Mouse (Mus musculus) heart, postnatal 10 days (tissue): ENCODE measurements around the gene Gemin4. TPM values are rescaled to one million over a fixed set of nuclear protein-coding genes. Genes with fewer than 3 reads are reported as not detected.
A peak's percentile ranks its signal among the peaks of the same experiment; 100 is the strongest.
"Not testable (repeated sequence)": the region's sequence is repeated elsewhere in the genome, so short reads cannot be mapped to it uniquely, and the experiment has no call there.

ENCODE experiments used
- DNase-seq, 2 experiments: peaks; one replicate each; pipeline ENCODE4 v3.0.0; 2021
- intact Hi-C: fragments of 180-260 bp; cut with DNase I; formaldehyde crosslinking; loops from one replicate; pipeline ENCODE4 v1.15.1; 2025
- total RNA-seq, 2 experiments: library from RNA; stranded (reverse); gene quantifications; 2 replicates each; pipeline ENCODE4 v1.2.3; 2021

The Gemin4 gene
- total RNA-seq, 2 experiments from 2014 or later: 3.1 to 5.9 TPM

GRCm38 (mm10) chr11:76224631-76225030 is 7.2 kb upstream of the Gemin4 start:
- DNase-seq: no peak
- intact Hi-C loops: no loop called here

DNA sequence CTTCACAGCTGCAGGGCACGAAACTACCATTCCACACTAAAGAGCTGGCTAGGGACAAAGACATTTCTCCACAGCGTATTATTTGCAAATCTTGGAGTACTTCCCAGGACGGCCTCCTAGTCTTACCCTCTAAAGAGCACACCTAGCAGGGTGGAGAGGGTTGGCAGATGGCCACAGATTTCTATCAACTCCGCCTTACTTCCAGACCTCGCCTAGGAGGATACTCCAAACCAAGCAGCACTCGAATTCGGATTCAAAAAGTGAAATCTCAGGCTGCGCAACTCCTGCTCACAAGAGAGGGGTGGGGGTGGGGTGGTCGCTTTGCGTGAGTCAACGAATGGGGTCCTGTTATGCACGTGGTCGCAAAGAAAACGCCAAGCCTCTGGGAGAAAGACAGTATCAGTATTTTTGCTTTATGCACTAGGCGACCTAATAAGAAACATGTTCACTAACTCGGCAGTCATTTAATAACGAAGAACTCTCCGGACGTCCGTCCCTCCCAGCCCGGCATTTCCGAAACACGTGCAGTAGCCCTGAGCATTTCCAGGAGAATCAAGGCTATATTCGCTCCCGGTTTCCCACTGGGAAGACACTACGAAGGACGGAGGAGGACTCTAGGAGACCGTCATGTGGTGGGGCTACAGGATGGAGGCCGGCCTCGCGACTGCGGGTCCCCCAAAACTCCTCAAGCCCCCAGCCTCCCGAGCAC is 629 bp downstream of the Gemin4 start:
- peak; percentile 37 to 41 for DNase-seq
- intact Hi-C loops: loop anchor here (1.0 to 5.0 kb wide), 2 partner anchors 38 to 435 kb away; partner anchors contain the start of genes Fam57a and Vps53

DNA sequence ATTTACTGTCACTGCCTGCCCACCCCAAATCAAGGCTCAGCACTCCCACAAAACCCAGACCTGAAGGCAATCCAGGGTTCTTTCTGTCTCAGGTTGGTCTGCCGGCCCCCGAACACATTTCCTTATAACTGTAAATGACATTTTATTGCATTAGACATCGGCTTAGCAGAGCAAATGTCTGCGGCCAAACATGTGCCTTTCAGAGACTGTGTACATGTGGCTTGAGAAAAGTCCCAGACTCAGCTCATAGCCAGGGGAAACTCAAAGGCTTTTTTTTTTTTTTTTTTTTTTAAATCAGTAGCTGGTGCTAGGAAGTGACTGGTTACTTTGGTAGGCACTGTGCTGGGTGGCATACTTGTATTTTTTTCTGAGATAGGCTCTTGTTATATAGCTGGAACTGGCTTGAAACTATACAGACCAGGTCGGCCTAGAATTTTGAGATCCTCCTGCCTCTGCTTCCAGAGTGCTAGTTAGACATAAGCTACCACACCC is 1.4 kb downstream of the Gemin4 start:
- intact Hi-C loops: loop anchor here (5.0 kb wide), 1 partner anchor 434 kb away; no protein-coding TSS in a partner anchor
- no peak for DNase-seq

GRCm38 (mm10) chr11:76215011-76215410 is 2.5 kb downstream of the Gemin4 start:
- intact Hi-C loops: loop anchor here (5.0 kb wide), 1 partner anchor 433 kb away; no protein-coding TSS in a partner anchor
- DNase-seq: no peak

DNA sequence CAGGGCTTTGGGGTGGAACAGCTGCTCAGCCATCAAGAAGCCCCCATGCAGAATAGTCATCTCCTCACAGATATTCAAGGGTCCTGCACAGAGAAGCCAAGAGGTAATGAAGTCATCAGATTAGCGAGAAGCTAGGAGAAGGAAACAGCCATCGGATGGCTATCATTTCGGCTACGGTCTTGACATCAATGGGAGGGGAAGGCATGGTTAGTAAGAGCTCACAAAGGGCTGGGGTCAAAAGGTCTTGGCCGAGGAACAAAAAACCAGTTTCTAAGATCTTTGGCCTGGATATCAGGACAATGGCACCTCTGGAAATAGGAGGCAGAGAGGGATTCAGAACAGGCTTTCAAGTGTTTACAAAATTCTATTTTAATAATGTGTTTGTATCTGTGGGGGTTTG is 3.6 kb downstream of the Gemin4 start:
- intact Hi-C loops: no loop called here
- no peak for DNase-seq

- intact Hi-C loops, DNase-seq: not testable (repeated sequence)
These were observed 5.9 kb downstream of the Gemin4 start for GRCm38 (mm10) chr11:76211595-76211994.

GRCm38 (mm10) chr11:76210228-76210985 is 7.1 kb downstream of the Gemin4 start:
- DNase-seq: no peak
- intact Hi-C loops: no loop called here

- intact Hi-C loops: no loop called here
- DNase-seq: peak; percentile 40 to 43
These were observed 10.7 kb downstream of the Gemin4 start for GRCm38 (mm10) chr11:76206793-76207192.

- intact Hi-C loops: no loop called here
- DNase-seq: peak; percentile 88 to 91
These were observed 15.4 kb downstream of the Gemin4 start for GRCm38 (mm10) chr11:76201761-76202674.

DNA sequence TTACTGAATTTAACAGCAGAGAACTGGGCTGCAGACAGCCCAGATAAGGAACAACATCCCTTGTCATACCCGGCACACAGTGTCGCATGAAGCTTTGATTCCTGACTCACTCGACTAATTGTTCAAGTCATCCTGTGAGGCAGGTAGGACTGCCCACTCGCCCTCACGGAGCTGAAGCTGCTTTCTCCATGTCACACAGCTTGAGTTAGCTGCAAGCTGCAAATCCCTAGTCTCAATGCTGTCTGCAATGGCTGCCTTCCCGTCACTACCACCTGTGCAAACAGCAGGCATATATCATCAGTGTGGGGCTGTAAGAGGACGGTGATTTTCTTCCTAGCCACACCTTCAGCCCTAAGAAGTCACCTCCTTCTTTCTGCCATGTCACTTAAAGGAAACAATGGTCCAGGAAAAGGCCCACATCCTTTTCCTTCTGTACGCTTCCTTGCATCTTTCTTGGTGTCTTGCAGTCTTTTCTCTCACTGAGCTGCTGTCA is 20.4 kb downstream of the Gemin4 start:
- no peak for DNase-seq
- intact Hi-C loops: no loop called here

DNA sequence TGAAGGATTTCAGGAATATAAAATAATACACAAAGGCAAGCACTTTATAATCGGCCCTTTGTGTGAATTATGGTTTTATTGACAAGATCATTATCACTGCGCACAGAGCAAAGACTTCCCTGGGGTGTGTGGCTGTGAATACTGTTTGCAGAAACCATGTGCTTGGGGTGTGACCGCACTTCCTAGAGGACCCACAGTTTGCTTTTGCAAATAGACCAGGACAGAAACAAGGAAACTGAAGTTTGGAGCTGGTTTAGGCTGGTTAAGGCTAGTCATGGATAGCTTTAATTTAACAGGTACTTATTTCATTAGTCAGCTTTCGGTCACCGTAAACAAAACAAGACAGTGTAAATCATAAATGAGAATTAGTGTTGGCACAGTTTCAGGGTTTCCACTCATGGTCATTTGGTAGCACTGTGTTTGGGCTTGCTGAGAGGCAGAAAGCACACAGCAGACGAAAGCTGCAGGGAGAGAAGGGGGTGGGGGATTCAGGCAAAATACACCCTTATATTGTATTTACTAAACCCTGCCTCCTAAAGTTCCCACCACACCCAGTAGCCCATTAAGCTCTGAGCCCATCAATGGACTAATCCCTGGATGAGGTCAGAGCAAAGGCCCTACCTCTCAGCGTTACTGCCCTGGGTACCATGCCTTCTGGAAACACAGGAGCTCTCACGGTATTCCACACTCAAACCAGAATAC is 21.0 kb downstream of the Gemin4 start:
- no peak for DNase-seq
- intact Hi-C loops: no loop called here

DNA sequence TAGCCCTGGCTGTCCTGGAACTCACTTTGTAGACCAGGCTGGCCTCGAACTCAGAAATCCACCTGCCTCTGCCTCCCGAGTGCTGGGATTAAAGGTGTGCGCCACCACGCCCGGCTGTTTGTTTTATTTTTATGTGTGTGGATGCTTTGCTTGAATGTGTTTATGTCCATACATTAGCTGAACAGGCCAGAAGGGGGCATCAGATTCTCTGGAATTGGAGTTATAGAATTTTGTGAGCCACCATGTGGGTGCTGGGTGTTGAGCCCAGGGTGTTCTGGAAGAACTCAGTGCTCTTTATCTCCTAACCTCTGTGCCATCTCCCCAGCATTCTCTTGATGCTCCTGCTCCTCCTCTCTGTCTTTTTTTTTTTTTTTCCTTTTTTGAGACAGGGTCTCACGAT is 30.6 kb downstream of the Gemin4 start:
- intact Hi-C loops: no loop called here

DNA sequence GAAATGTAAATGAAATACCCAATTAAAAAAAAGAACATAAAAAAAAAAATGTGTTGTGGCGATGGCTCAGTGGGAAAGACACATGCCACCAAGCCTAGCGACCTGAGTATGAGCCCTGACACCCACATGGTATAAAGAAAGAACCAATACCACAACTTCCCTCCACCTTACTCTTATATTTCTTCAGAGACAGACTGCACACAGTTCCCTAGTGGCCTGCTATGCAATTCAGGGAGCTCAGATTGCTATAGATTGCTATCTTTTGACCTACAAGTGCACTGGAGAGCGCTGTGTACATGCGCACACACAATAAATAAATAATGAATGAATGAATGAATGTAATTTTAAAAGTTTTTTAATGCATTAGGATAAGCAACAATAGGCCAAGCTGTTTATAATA is 33.7 kb downstream of the Gemin4 start:
- intact Hi-C loops: no loop called here
- DNase-seq: no peak

More for the DNA sequence above, 30.6 kb downstream of the Gemin4 start:
- DNase-seq: no peak

- no peak for DNase-seq
- intact Hi-C loops: no loop called here
These were observed 37.3 kb downstream of the Gemin4 start for GRCm38 (mm10) chr11:76180146-76180540.

DNA sequence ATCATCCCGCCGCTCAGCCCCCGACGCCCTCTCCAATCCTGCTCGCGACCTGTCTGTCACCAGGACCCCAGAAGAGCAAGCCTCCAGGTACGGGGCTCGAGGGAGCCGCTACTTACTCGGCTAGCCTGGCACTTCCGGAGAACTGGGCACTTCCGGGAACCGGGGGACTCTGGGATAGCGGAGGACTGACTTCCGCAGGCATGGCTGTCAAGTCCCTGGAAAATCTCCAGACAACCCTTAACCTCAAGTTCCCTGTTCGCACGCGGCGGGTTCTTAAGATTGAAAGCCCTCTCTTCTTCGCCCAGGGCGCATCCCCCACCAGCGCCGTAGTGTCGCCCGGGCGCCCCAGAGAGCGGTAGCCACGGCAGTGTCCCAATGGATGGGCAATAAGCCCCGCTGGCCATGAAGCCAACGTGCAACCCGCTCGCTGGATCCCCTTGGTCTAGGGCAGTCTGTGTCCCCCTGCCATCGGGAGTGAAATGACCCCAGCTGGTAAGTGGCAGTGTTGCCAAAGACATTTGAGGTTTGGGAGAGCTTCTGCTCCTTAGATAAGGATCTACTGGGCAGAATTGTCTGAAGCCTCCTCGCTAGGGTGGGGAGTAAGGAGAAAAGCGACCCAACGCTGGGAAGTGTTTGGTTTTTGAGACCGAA is 37.8 kb downstream of the Gemin4 start, which contains the start of the genes Vps53 and Fam57a:
TSS of gene Vps53 (minus strand) at position 153 of the 651 bp plus-strand sequence.
TSS of gene Fam57a (plus strand) at position 177 of the 651 bp plus-strand sequence.
- intact Hi-C loops: loop anchor here (1.0 kb wide), 1 partner anchor 38 kb away; the partner anchor contains the start of genes Dbil5 and Gemin4
- DNase-seq: peak; percentile 90 to 93

DNA sequence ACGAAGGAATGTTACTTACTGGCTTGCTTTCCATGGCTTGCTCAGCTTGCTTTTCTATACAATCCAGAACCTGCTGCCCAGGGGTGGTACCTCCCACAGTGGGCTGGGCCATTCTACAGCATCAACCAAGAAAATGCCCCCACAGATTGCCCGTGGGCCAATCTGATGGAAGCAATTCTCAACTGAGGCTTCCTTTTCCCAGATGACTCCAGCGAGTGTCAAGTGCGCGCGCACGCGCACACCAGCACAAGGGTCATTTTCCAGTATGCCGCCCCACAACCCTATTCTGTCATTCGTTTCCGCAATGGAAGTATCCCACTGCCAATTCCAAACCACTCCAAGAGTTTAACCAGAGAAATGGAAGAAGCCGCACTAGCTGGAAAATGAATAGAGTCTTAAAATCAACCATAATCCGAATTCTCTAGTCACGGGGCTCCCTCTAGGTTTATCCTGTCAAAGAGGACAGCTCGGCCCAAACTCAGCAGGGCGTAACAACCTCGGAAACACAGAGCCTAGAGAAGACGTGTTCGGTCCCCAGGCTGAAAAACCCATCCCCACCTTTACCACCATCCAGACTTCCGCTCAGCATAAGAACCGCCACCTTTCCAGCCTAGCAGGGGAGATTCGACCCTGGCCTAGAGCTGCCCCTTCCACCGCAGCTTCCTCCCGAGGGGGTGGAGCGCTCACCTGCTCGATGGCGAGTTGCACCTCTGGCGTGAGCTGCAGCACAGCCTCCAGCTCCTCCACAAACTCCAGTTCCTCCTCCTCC is 38.6 kb downstream of the Gemin4 start:
- intact Hi-C loops: loop anchor here (1.0 kb wide), 1 partner anchor 38 kb away; the partner anchor contains the start of genes Dbil5 and Gemin4
- peak in 1 of 2 experiments; percentile 42 for DNase-seq

DNA sequence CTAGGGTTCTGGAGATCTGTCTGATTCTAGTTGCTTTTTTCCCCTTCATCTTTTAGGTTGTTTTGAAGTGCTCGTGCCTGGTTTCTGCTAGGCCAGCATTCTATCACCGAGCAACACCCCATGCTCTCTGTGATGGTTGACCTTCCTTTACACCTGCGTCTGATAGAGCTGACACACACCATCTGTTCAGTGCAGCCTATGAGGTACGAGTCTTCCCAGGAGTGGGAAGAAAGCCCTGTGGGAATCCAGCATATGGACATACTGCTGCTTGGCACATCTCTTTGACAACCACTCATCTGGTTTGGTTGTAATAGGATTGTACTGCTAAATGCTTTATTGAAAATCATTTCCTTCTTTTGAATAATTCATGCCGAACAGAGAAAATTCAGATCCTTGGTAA is 47.3 kb downstream of the Gemin4 start:
- intact Hi-C loops: no loop called here
- DNase-seq: no peak

GRCm38 (mm10) chr11:76168976-76169375 is 48.5 kb downstream of the Gemin4 start:
- DNase-seq: no peak
- intact Hi-C loops: loop anchor here (5.0 kb wide), 4 partner anchors 167 to 457 kb away; no protein-coding TSS in a partner anchor
